Mouse (Mus musculus) ES-Bruce4 (cell line): ENCODE data around the gene Mmp8.

Experiments
- CTCF ChIP-seq: IDR thresholded peaks from one replicate; pipeline ENCODE4 v1.8.1; 2011; ENCODE audit warnings: low read depth, low read length
- EP300 ChIP-seq: IDR thresholded peaks from 2 replicates; pipeline ENCODE4 v1.6.1; 2011; ENCODE audit warnings: low read depth, low read length; ENCODE audit not compliant: insufficient read depth
- POLR2A ChIP-seq: IDR thresholded peaks from one replicate; pipeline ENCODE4 v1.8.1; 2011; ENCODE audit warnings: low read length; ENCODE audit not compliant: insufficient read depth

DNA sequence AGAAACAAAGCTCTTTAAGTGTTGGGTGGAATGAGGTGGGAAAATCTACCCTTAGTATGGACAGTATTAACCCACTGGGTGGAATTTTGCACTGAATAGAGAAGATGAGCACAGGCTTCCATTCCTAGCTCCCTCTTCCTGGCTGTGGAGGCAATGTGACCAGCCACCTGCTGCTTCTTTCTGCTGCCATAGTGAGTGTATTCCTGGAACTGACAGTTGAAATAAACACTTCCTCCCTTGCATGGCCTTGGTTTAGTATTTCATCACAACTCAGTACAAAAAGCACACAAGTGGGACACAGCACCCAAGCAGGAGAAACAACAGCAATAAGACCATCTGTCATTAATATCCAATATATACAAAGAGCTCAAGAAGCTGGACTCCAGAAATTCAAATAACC lies 6.3 kb upstream of the Mmp8 start:
- TF ChIP-seq POLR2A, result no peak
- no peak for TF ChIP-seq CTCF
- TF ChIP-seq EP300, result no peak
